Mouse (Mus musculus): ENCODE results near the gene Tnnt1. TPM values are rescaled to one million over a fixed set of nuclear protein-coding genes. Genes with fewer than 3 reads are reported as not detected.

Tnnt1 gene
- polyA plus RNA-seq, 1 experiment from 2014 or later: 6.3 TPM

DNA sequence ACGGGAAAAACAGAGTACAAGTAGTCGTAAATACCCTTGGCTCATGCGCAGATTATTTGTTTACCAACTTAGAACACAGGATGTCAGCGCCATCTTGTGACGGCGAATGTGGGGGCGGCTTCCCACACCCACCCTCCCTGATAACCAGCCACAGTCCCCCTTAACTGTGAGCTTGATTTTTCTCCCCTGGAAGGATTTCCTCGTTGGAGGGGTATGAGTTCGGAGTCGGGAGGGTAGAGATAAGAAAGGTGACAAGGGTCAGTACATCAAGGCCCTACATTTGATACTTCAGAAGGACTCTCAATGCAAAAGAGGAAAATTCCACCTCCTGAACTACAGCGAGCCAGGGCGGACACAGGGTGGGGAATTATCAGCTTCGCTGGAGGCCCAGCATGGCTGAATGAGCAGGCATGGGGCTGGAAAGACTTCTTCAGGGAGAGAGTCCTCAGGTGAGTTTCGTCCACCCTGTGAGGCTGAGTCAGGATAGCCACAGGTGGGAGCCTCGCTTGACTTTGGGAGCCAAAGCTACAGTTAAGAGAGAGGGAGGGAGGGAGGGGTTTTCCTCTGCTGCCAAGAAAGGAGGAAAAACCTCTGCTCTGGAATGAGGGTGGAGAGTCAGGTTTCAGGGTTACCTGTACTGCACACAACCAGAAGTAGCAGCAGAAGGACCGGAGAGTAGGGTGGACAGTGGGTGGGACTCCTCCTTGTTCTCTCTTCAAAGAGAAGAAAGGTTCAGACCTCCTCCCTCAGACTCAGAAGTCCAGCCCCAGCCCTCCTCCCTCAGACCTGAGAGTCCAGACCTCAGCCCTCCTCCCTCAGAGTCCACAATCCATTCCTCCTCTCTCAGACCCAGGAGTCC, 55.4 kb downstream of the Tnnt1 start, which contains the start of gene Eps8l1:
Gene Eps8l1, plus strand, starts transcription at position 99 of the 859 bp plus-strand sequence.
- 54% methylated on average over 13 of the region's 16 CpGs for WGBS
- Histone ChIP-seq H3K27me3 (ENCODE audit: insufficient read depth, low read length) (no peaks in the 10 kb centered on the region), H3K36me3 (ENCODE audit: insufficient read depth) (no peaks in the 10 kb centered on the region), H3K27ac (ENCODE audit: low read depth) (peak within 1 kb of the TSS; percentile 67), H3K9me3 (ENCODE audit: low read depth, low read length) (no peaks in the 10 kb centered on the region), H3K4me2 (peak within 1 kb of the TSS; percentile 51), H3K9ac (peak within 1 kb of the TSS; percentile 1; the same call in 1 of the 2 replicates), H3K4me3 (ENCODE audit: low read depth, low read length) (peak within 1 kb of the TSS; percentile 23), H3K4me1 (ENCODE audit: insufficient read depth) (no peaks in the 10 kb centered on the region)
- TF ChIP-seq CTCF (IDR thresholded peaks at IDR 0.05; ENCODE audit: low read depth): no peak
- DNase-seq (peak; percentile 17), ATAC-seq (ENCODE audit: insufficient read depth) (peak; percentile 24; the same call in 1 of the 2 replicates)

Other genes with a start within 250 kb of the Tnnt1 start
- gene Ncr1, start 178.7 kb downstream of the Tnnt1 start, polyA plus RNA-seq (2014; fragmentation: Nextera tagmentation; extraction: Ambion mirVana): not detected in 2 replicates
- gene Gp6, start 118.6 kb downstream of the Tnnt1 start, polyA plus RNA-seq (2014; fragmentation: Nextera tagmentation; extraction: Ambion mirVana): 0.39 and 0.97 TPM in 2 replicates
- gene Rdh13, start 70.7 kb downstream of the Tnnt1 start, polyA plus RNA-seq (2014; fragmentation: Nextera tagmentation; extraction: Ambion mirVana): 25.9 and 27.3 TPM in 2 replicates
- gene Eps8l1, start 55.7 kb downstream of the Tnnt1 start, polyA plus RNA-seq (2014; fragmentation: Nextera tagmentation; extraction: Ambion mirVana): 9.5 and 13.6 TPM in 2 replicates
- 54.3 TPM in 2 replicates for gene Ppp1r12c, start 14.7 kb downstream of the Tnnt1 start, polyA plus RNA-seq (2014; fragmentation: Nextera tagmentation; extraction: Ambion mirVana)
- gene Tnni3, start 7.8 kb upstream of the Tnnt1 start, polyA plus RNA-seq (2014; fragmentation: Nextera tagmentation; extraction: Ambion mirVana): 5.3 and 47.0 TPM in 2 replicates
- 0.87 and 1.2 TPM in 2 replicates for gene Dnaaf3, start 16.1 kb upstream of the Tnnt1 start, polyA plus RNA-seq (2014; fragmentation: Nextera tagmentation; extraction: Ambion mirVana)
- gene Syt5, start 31.2 kb upstream of the Tnnt1 start, polyA plus RNA-seq (2014; fragmentation: Nextera tagmentation; extraction: Ambion mirVana): 3.9 and 4.9 TPM in 2 replicates
- gene Ptprh, start 87.7 kb upstream of the Tnnt1 start, polyA plus RNA-seq (2014; fragmentation: Nextera tagmentation; extraction: Ambion mirVana): not detected in 2 replicates
- gene Tmem86b, start 115.0 kb upstream of the Tnnt1 start, polyA plus RNA-seq (2014; fragmentation: Nextera tagmentation; extraction: Ambion mirVana): 1.0 and 1.3 TPM in 2 replicates
- 7.6 and 7.8 TPM in 2 replicates for gene Ppp6r1, start 142.6 kb upstream of the Tnnt1 start, polyA plus RNA-seq (2014; fragmentation: Nextera tagmentation; extraction: Ambion mirVana)
- gene Hspbp1, start 168.7 kb upstream of the Tnnt1 start, polyA plus RNA-seq (2014; fragmentation: Nextera tagmentation; extraction: Ambion mirVana): 94.0 and 98.5 TPM in 2 replicates
- gene Brsk1, start 174.2 kb upstream of the Tnnt1 start, polyA plus RNA-seq (2014; fragmentation: Nextera tagmentation; extraction: Ambion mirVana): 1.4 and 1.6 TPM in 2 replicates
- gene Tmem150b, start 208.9 kb upstream of the Tnnt1 start, polyA plus RNA-seq (2014; fragmentation: Nextera tagmentation; extraction: Ambion mirVana): not detected in 2 replicates
- gene Kmt5c, start 223.7 kb upstream of the Tnnt1 start, polyA plus RNA-seq (2014; fragmentation: Nextera tagmentation; extraction: Ambion mirVana): 51.3 and 53.1 TPM in 2 replicates
- 37.3 and 40.1 TPM in 2 replicates for gene Cox6b2, start 236.7 kb upstream of the Tnnt1 start, polyA plus RNA-seq (2014; fragmentation: Nextera tagmentation; extraction: Ambion mirVana)

All from lung, embryonic 14.5 days (tissue).